Mouse (Mus musculus) left cerebral cortex, postnatal 14 days (tissue): ENCODE measurements around the gene Gramd1a. TPM values are rescaled to one million over a fixed set of nuclear protein-coding genes. Genes with fewer than 3 reads are reported as not detected.

Experiments used
- DNase-seq, 2 experiments: peaks; one replicate each; pipeline ENCODE4 v3.0.0; 2021 to 2022; ENCODE audit warnings: low spot score in 2 of 2, mixed read lengths in 1 of 2
- intact Hi-C: fragments of 180-260 bp; cut with DNase I; formaldehyde crosslinking; loops from one replicate; pipeline ENCODE4 v1.15.1; 2025
- total RNA-seq, 2 experiments: library from RNA; stranded (reverse); gene quantifications; 2 replicates each; pipeline ENCODE4 v1.2.3; 2021

The Gramd1a gene
- total RNA-seq, 2 experiments from 2014 or later = 111 to 121 TPM

- intact Hi-C loops = no loop called here
- DNase-seq = peak; percentile 76 to 79
These were observed 28.6 kb downstream of the Gramd1a start, which contains the start of gene Scn1b for GRCm38 (mm10) chr7:31126851-31127724. Gene Scn1b, minus strand, starts transcription at chr7:31127003.

- DNase-seq = peak in 1 of 2 experiments; percentile 68
- intact Hi-C loops = no loop called here
These were observed 29.4 kb downstream of the Gramd1a start for GRCm38 (mm10) chr7:31126211-31126751.

GRCm38 (mm10) chr7:31125116-31125515 is 30.6 kb downstream of the Gramd1a start:
- no peak for DNase-seq
- intact Hi-C loops = no loop called here

GRCm38 (mm10) chr7:31124381-31124780 is 31.3 kb downstream of the Gramd1a start:
- intact Hi-C loops = no loop called here
- DNase-seq = no peak

GRCm38 (mm10) chr7:31123697-31124096 is 32.0 kb downstream of the Gramd1a start:
- no peak for DNase-seq
- intact Hi-C loops = no loop called here

- DNase-seq = no peak
- intact Hi-C loops = no loop called here
These were observed 32.8 kb downstream of the Gramd1a start for GRCm38 (mm10) chr7:31122641-31123631.

GRCm38 (mm10) chr7:31119556-31119955 is 36.1 kb downstream of the Gramd1a start:
- no peak for DNase-seq
- intact Hi-C loops = no loop called here

- no peak for DNase-seq
- intact Hi-C loops = no loop called here
These were observed 37.2 kb downstream of the Gramd1a start for GRCm38 (mm10) chr7:31118486-31118885.

- intact Hi-C loops = no loop called here
- DNase-seq = no peak
These were observed 38.2 kb downstream of the Gramd1a start for GRCm38 (mm10) chr7:31117465-31117864.

- no peak for DNase-seq
- intact Hi-C loops = no loop called here
These were observed 39.0 kb downstream of the Gramd1a start for GRCm38 (mm10) chr7:31116721-31117145.

- intact Hi-C loops = no loop called here
- peak in 1 of 2 experiments; percentile 69 for DNase-seq
These were observed 40.1 kb downstream of the Gramd1a start for GRCm38 (mm10) chr7:31115587-31116043.

GRCm38 (mm10) chr7:31115182-31115581 is 40.5 kb downstream of the Gramd1a start, which contains the start of gene Hpn:
Gene Hpn, minus strand, starts transcription at chr7:31115290.
- no peak for DNase-seq

GRCm38 (mm10) chr7:31114646-31115045 is 41.0 kb downstream of the Gramd1a start:
- intact Hi-C loops = no loop called here
- no peak for DNase-seq

More at GRCm38 (mm10) chr7:31115182-31115581, 40.5 kb downstream of the Gramd1a start, which contains the start of gene Hpn:
- intact Hi-C loops = no loop called here

- intact Hi-C loops = no loop called here
- no peak for DNase-seq
These were observed 41.9 kb downstream of the Gramd1a start for GRCm38 (mm10) chr7:31113800-31114199.

- intact Hi-C loops = no loop called here
- DNase-seq = no peak
These were observed 43.7 kb downstream of the Gramd1a start for GRCm38 (mm10) chr7:31112036-31112435.

- intact Hi-C loops = no loop called here
- DNase-seq = no peak
These were observed 44.8 kb downstream of the Gramd1a start for GRCm38 (mm10) chr7:31110861-31111385.

GRCm38 (mm10) chr7:31109796-31110195 is 45.9 kb downstream of the Gramd1a start:
- intact Hi-C loops = no loop called here
- no peak for DNase-seq

GRCm38 (mm10) chr7:31109091-31109490 is 46.6 kb downstream of the Gramd1a start:
- DNase-seq = no peak
- intact Hi-C loops = no loop called here

- DNase-seq = no peak
- intact Hi-C loops = no loop called here
These were observed 47.9 kb downstream of the Gramd1a start for GRCm38 (mm10) chr7:31107781-31108180.
